Mouse (Mus musculus) heart, embryonic 14.5 days (tissue): Measurements from ENCODE around the gene Magi2. TPM values are rescaled to one million over a fixed set of nuclear protein-coding genes. Genes with fewer than 3 reads are reported as not detected.

ENCODE experiments used
- ATAC-seq: fragments of 200-750 bp; cut with Nextera tagmentation; 2 replicates; pipeline ENCODE4 v1.8.0; 2017; ENCODE audit warnings: low read depth, moderate TSS enrichment; ENCODE audit not compliant: insufficient number of reproducible peaks, insufficient read depth, low FRiP score
- H3K27ac ChIP-seq, 2 experiments: fragments of 200-500 bp in 1 of 2; fragments of 300-500 bp in 1 of 2; sonication (generic) in 1 of 2; replicated peaks in 1 of 2; 2 replicates each; pipeline ENCODE4 v1.5.1; 2012 to 2014; ENCODE audit warnings: low read depth in 2 of 2, low read length in 2 of 2, control low read depth in 1 of 2, mild to moderate bottlenecking in 1 of 2, mixed read lengths in 1 of 2; ENCODE audit not compliant: control insufficient read depth in 1 of 2, insufficient read depth in 1 of 2
- H3K27me3 ChIP-seq: fragments of 300-500 bp; sonication (generic); 2 replicates; pipeline ENCODE4 v1.6.1; 2014; ENCODE audit warnings: mild to moderate bottlenecking, low read length, control low read depth; ENCODE audit not compliant: control insufficient read depth, insufficient read depth
- H3K36me3 ChIP-seq: fragments of 300-500 bp; sonication (generic); 2 replicates; pipeline ENCODE4 v1.6.1; 2014; ENCODE audit warnings: mild to moderate bottlenecking, control low read depth, low read length, mixed read lengths; ENCODE audit not compliant: control insufficient read depth, insufficient read depth
- H3K4me1 ChIP-seq, 2 experiments: fragments of 200-500 bp in 1 of 2; fragments of 300-500 bp in 1 of 2; sonication (generic) in 1 of 2; 2 replicates each; pipeline ENCODE4 v1.6.1; 2012 to 2014; ENCODE audit warnings: low read length in 2 of 2, control low read depth in 1 of 2, mixed read lengths in 1 of 2; ENCODE audit not compliant: control insufficient read depth in 2 of 2, insufficient read depth in 2 of 2
- H3K4me2 ChIP-seq: fragments of 300-500 bp; sonication (generic); 2 replicates; pipeline ENCODE4 v1.6.1; 2014; ENCODE audit warnings: mild to moderate bottlenecking, low read length
- H3K4me3 ChIP-seq, 2 experiments: fragments of 200-500 bp in 1 of 2; fragments of 300-500 bp in 1 of 2; sonication (generic) in 1 of 2; 2 replicates each; pipeline ENCODE4 v1.5.1; 2012 to 2014; ENCODE audit warnings: low read length in 2 of 2, mild to moderate bottlenecking in 2 of 2, control low read depth in 1 of 2, low read depth in 1 of 2, moderate library complexity in 1 of 2; ENCODE audit not compliant: control insufficient read depth in 1 of 2, insufficient read depth in 1 of 2
- H3K9ac ChIP-seq: fragments of 300-500 bp; sonication (generic); 2 replicates; pipeline ENCODE4 v1.6.1; 2014; ENCODE audit warnings: mild to moderate bottlenecking, low read length
- H3K9me3 ChIP-seq: fragments of 300-500 bp; sonication (generic); 2 replicates; pipeline ENCODE4 v1.6.1; 2016; ENCODE audit warnings: low read length, control low read depth; ENCODE audit not compliant: control insufficient read depth
- WGBS: fragments of 180-500 bp; shearing (Covaris S2); extraction: QIAGEN DNeasy Blood & Tissue Kit; methylation state at CpG from one replicate; pipeline ENCODE4 v1.1.7; 2014; 5-methylcytosine and 5-hydroxymethylcytosine counted together
- polyA plus RNA-seq: library from polyadenylated mRNA; unstranded; fragments of >200 nt; fragmentation: Nextera tagmentation; extraction: Ambion mirVana; gene quantifications from 2 replicates; pipeline ENCODE4 v1.2.1, GENCODE M21; 2014

The Magi2 gene
- polyA plus RNA-seq, 1 experiment from 2014 or later: 3.4 TPM

DNA sequence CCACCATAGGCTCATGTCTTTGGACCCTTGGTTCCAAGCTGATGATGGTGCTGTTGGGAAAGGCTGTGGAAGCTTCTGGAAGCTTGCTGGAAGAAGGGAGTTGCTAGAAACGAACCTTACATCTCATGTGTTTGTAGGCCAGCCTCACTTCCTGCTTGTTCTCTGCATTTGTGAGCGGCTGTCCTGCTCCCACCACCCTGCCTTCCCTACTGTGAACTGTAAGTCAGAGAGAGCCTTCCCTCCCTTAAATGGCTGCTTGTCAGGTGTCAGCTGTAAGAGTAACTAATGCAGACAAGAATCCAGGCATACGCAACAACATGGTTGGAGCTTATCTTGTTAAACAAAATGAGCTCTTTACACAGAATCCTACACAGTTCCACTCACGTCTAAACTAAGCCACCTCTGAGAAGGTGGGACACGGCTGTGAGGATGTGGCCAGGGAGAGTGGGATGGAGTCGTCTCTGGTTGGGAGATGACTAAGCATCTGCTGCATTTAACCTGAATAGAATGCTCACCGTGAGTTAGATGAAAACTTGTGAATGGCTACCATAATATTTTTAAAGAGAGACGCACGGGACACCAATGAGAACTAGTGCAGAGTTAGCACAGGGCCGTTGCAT lies 1442.0 kb downstream of the Magi2 start:
- Histone ChIP-seq H3K9me3 (no peaks in the 10 kb centered on the region), H3K4me2 (no peak overlapping the region), H3K4me1 (peaks cover 0 to 2% of the 10 kb centered on the region in 2 experiments; a peak in 2 of 4 replicates), H3K9ac (no peak overlapping the region), H3K36me3 (no peaks in the 10 kb centered on the region), H3K4me3 (no peak overlapping the region), H3K27ac (no peak overlapping the region), H3K27me3 (no peaks in the 10 kb centered on the region)
- no peak for ATAC-seq
- WGBS: 81% methylated on average over 10 of the region's 10 CpGs

DNA sequence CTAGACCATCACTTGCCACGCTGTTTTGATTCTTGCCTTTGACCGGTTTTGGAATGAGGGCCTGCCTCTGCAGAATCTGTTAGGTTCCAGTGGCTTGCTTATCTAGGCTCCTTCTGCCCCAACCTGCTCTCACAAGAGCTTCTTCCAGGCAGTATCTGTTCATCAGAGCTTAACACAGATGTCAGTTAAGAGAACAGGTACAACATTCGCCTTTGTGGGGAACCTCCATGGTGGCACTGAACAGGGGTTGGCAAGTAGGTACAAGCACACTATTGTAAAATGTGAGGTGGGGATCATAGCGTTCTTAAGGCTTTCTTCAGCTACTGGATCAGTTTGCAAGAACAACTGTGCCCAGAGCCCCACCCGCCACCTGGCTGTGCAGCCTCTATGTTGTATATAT lies 1442.6 kb downstream of the Magi2 start:
- no peak overlapping the region for H3K9ac ChIP-seq
- no peak for ATAC-seq
- 68% methylated on average over 5 of the region's 5 CpGs for WGBS

DNA sequence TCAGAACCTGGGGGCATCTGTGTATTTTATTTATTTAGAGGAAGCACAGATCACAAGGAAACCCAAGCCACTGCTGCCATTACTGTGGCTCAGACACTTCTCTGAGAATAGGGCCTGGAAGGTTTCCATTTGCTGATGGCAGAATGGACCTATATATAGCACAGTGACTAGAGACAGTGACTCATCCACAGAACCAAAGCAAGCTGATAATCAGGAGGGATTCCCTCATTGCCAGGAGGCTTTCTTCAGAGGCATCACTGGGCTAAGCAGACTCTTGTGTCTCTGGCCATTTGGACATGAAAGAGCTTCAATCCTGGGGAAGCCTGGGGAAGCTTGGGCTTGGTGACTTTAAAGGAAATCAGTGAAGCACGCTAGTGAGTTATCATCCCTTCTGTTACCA lies 1445.0 kb downstream of the Magi2 start:
- no peaks in the 10 kb centered on the region for H3K9me3 ChIP-seq
- 17% methylated on average over 1 of the region's 1 CpGs for WGBS
- no peaks in the 10 kb centered on the region for H3K36me3 ChIP-seq
- H3K27ac ChIP-seq: no peak overlapping the region
- H3K4me1 ChIP-seq: peaks cover 0 to 2% of the 10 kb centered on the region in 2 experiments; a peak in 2 of 4 replicates
- H3K27me3 ChIP-seq: no peaks in the 10 kb centered on the region
- no peak for ATAC-seq
- H3K9ac ChIP-seq: no peak overlapping the region
- no peak overlapping the region for H3K4me3 ChIP-seq
- H3K4me2 ChIP-seq: no peak overlapping the region

More for the DNA sequence above, 1442.6 kb downstream of the Magi2 start:
- no peaks in the 10 kb centered on the region for H3K27me3 ChIP-seq
- no peak overlapping the region for H3K4me3 ChIP-seq
- H3K27ac ChIP-seq: no peak overlapping the region
- H3K4me2 ChIP-seq: no peak overlapping the region
- no peaks in the 10 kb centered on the region for H3K36me3 ChIP-seq
- peaks cover 0 to 2% of the 10 kb centered on the region in 2 experiments; a peak in 2 of 4 replicates for H3K4me1 ChIP-seq
- no peaks in the 10 kb centered on the region for H3K9me3 ChIP-seq

DNA sequence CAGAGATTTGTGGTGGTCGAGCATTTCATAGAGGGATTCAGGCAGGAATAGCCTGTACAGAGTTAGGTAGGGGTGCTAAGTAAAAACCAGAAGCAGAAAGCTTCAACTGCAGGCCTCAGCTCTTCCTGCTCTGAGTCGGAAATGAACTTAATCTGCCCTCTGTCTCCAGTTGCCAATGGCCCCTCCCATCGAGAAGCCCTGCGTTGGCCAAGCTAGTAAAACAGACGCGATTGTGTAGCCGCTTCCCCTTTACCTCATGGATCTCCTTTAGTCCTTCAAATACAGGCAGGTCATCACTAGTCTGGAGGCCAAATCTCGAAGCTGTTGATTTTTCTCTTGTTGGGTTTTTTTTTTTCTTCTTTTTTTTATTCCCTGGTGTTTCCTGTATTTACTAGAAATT lies 1447.7 kb downstream of the Magi2 start:
- no peak for ATAC-seq
- no peak overlapping the region for H3K4me2 ChIP-seq
- no peak overlapping the region for H3K27ac ChIP-seq
- no peak overlapping the region for H3K9ac ChIP-seq
- 60% methylated on average over 8 of the region's 8 CpGs for WGBS
- no peak overlapping the region for H3K4me3 ChIP-seq
- H3K36me3 ChIP-seq: no peaks in the 10 kb centered on the region
- H3K4me1 ChIP-seq: peaks cover 0 to 2% of the 10 kb centered on the region in 2 experiments; a peak in 2 of 4 replicates
- no peaks in the 10 kb centered on the region for H3K27me3 ChIP-seq
- H3K9me3 ChIP-seq: no peaks in the 10 kb centered on the region

DNA sequence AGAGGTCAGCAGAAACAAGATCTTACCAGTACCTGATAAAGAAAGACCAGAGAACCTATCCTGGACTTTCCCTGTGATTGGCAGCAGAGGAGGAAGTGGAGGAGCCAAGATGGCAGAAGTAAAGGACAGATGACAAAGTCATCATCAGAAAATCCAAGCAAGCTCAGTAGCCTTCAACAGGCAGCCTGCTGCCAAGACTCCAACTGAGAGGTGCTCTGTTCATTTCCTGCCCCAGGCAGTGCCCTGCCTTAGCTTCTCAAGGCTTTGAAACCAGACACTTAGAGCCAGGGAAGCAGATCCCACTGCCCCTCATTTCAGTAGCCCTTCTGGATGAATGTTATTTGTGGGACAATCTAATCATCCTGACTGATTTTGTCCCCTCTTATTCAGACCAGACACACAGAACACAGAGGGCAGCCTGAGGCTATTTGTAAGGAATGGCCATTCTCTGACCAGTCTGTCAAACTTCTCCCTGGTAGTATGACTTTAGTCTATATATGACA lies 1448.4 kb downstream of the Magi2 start:
- no peak for ATAC-seq
- Histone ChIP-seq H3K4me1 (peaks cover 0 to 2% of the 10 kb centered on the region in 2 experiments; a peak in 2 of 4 replicates), H3K27ac (no peak overlapping the region), H3K27me3 (no peaks in the 10 kb centered on the region), H3K9ac (no peak overlapping the region), H3K4me3 (no peak overlapping the region), H3K9me3 (no peaks in the 10 kb centered on the region), H3K36me3 (no peaks in the 10 kb centered on the region), H3K4me2 (no peak overlapping the region)

DNA sequence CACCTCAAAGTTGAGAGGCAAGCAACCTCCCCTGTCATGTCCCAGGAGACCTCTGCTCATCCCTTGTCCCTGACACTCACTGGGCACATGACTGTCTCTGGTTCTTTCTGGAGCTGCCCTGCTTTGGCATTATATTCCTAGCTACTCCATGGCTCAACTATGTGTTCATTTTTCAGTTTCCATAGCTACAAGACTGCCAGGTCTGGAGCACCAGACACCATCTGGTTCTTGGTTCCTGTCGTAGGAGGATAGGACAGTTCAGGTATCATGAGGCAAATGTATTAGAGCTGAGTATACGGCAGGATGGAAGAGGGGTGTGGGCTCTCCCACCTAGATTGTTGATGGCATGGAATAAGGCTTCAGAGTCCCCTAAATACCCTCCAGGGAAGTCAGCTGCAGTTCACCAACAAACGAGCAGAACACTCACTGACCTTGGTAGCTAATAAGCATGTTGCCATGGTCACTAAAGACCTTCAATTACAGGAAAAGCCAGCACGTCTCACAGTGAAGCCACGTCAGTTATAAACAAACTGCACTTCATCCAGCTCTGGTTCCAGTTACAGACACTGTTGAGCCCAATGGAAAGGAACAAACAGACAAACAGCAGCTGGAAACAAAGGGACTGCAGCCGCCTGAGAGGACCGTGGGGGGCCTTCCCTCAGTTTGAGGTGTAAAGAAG lies 1449.5 kb downstream of the Magi2 start:
- Histone ChIP-seq H3K9me3 (no peaks in the 10 kb centered on the region), H3K4me1 (peaks cover 0 to 2% of the 10 kb centered on the region in 2 experiments; a peak in 2 of 4 replicates), H3K4me2 (no peak overlapping the region), H3K36me3 (no peaks in the 10 kb centered on the region), H3K27ac (no peak overlapping the region), H3K4me3 (no peak overlapping the region), H3K9ac (no peak overlapping the region), H3K27me3 (no peaks in the 10 kb centered on the region)
- WGBS: 39% methylated on average over 7 of the region's 7 CpGs
- ATAC-seq: no peak

DNA sequence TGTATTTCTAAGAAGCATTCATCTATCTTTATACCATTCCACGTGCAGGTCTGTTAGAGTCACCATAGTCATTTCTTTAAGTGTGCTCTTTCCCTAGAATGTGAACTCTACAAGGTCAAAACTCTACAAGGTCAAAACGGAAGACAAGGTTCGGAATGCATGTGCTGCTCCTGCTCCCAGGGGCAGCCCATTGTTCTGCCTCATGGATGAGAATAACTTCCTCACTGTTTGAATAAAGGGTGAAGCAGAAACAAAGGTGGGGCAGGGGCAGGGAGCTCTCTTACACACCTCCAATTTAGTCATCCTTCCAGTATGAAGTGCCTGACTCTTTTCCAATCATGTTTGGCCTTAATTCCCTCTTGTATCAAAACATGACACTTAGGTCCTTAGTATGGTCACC lies 1450.4 kb downstream of the Magi2 start:
- H3K36me3 ChIP-seq: no peaks in the 10 kb centered on the region
- H3K9me3 ChIP-seq: no peaks in the 10 kb centered on the region
- ATAC-seq: no peak
- H3K4me1 ChIP-seq: no peaks in the 10 kb centered on the region
- no peak overlapping the region for H3K4me3 ChIP-seq
- no peak overlapping the region for H3K4me2 ChIP-seq
- H3K9ac ChIP-seq: no peak overlapping the region
- H3K27me3 ChIP-seq: no peaks in the 10 kb centered on the region
- 44% methylated on average over 3 of the region's 3 CpGs for WGBS
- H3K27ac ChIP-seq: no peak overlapping the region
